Mouse (Mus musculus) myocyte (in vitro differentiated cells): Measurements from ENCODE around the gene Bnipl. TPM values are rescaled to one million over a fixed set of nuclear protein-coding genes. Genes with fewer than 3 reads are reported as not detected.

Source experiments
- H3K27me3 ChIP-seq: one replicate; pipeline ENCODE4 v1.6.1; 2011; ENCODE audit not compliant: control insufficient read depth, insufficient read depth, insufficient read length
- H3K36me3 ChIP-seq: one replicate; pipeline ENCODE4 v1.6.1; 2011; ENCODE audit not compliant: control insufficient read depth, insufficient read depth
- H3K4me2 ChIP-seq: one replicate; pipeline ENCODE4 v1.6.1; 2011; ENCODE audit warnings: low read depth, control low read depth
- H3K4me3 ChIP-seq: one replicate; pipeline ENCODE4 v1.5.1; 2011; ENCODE audit warnings: mild to moderate bottlenecking, control low read depth, moderate library complexity
- H3K79me2 ChIP-seq: one replicate; pipeline ENCODE4 v1.6.1; 2011; ENCODE audit not compliant: control insufficient read depth, insufficient read depth
- H3ac ChIP-seq: one replicate; pipeline ENCODE4 v1.6.1; 2011; ENCODE audit not compliant: control insufficient read depth, insufficient read length
- CEBPB ChIP-seq: IDR thresholded peaks from 2 replicates; pipeline ENCODE4 v1.6.1; 2011; ENCODE audit warnings: mild to moderate bottlenecking, moderate library complexity; ENCODE audit not compliant: poor library complexity, insufficient read depth, severe bottlenecking
- E2F4 ChIP-seq: IDR thresholded peaks from one replicate; pipeline ENCODE4 v1.6.1; 2011; ENCODE audit warnings: mild to moderate bottlenecking, control low read depth, moderate library complexity; ENCODE audit not compliant: insufficient read depth
- MAX ChIP-seq: IDR thresholded peaks from one replicate; pipeline ENCODE4 v1.6.1; 2011; ENCODE audit warnings: low read depth, mild to moderate bottlenecking, control low read depth
- MYOD1 ChIP-seq, 3 experiments: IDR thresholded peaks; one replicate each; pipeline ENCODE4 v1.6.1; 2011; ENCODE audit warnings: control low read depth in 2 of 3, low read depth in 2 of 3, mild to moderate bottlenecking in 2 of 3, moderate library complexity in 1 of 3; ENCODE audit not compliant: insufficient read length in 2 of 3, control insufficient read depth in 1 of 3
- MYOG ChIP-seq, 3 experiments: IDR thresholded peaks; one replicate each; pipeline ENCODE4 v1.6.1; 2011; ENCODE audit warnings: control low read depth in 2 of 3, low read depth in 2 of 3, mild to moderate bottlenecking in 2 of 3; ENCODE audit not compliant: insufficient read length in 2 of 3, control insufficient read depth in 1 of 3, insufficient read depth in 1 of 3
- POLR2A ChIP-seq: IDR thresholded peaks from one replicate; pipeline ENCODE4 v1.6.1; 2011; ENCODE audit warnings: low read depth, mild to moderate bottlenecking, control low read depth, moderate library complexity; ENCODE audit not compliant: insufficient read length
- POLR2AphosphoS2 ChIP-seq: IDR thresholded peaks from one replicate; pipeline ENCODE4 v1.6.1; 2011; ENCODE audit warnings: low read depth, control low read depth; ENCODE audit not compliant: insufficient read length
- REST ChIP-seq: IDR thresholded peaks from one replicate; pipeline ENCODE4 v1.6.1; 2011; ENCODE audit warnings: mild to moderate bottlenecking, control low read depth, moderate library complexity; ENCODE audit not compliant: insufficient read depth, insufficient read length
- SRF ChIP-seq: IDR thresholded peaks from one replicate; pipeline ENCODE4 v1.6.1; 2011; ENCODE audit warnings: low read depth; ENCODE audit not compliant: control insufficient read depth, insufficient read length
- TCF12 ChIP-seq: IDR thresholded peaks from one replicate; pipeline ENCODE4 v1.6.1; 2011; ENCODE audit warnings: mild to moderate bottlenecking, control low read depth; ENCODE audit not compliant: poor library complexity, insufficient read depth, severe bottlenecking
- TCF3 ChIP-seq: IDR thresholded peaks from one replicate; pipeline ENCODE4 v1.6.1; 2011; ENCODE audit warnings: low read depth, control low read depth; ENCODE audit not compliant: insufficient read length
- USF1 ChIP-seq: IDR thresholded peaks from one replicate; pipeline ENCODE4 v1.6.1; 2011; ENCODE audit warnings: low read depth, mild to moderate bottlenecking, control low read depth, moderate library complexity
- polyA plus RNA-seq: library from polyadenylated mRNA; unstranded; fragments of >200 nt; fragmentation: generic; extraction: Trizol; gene quantifications from one replicate; pipeline ENCODE4 v1.2.1, GENCODE M21; 2012; ENCODE audit warnings: missing spikeins

Bnipl gene
- polyA plus RNA-seq, 1 experiment, result 0.31 TPM

DNA sequence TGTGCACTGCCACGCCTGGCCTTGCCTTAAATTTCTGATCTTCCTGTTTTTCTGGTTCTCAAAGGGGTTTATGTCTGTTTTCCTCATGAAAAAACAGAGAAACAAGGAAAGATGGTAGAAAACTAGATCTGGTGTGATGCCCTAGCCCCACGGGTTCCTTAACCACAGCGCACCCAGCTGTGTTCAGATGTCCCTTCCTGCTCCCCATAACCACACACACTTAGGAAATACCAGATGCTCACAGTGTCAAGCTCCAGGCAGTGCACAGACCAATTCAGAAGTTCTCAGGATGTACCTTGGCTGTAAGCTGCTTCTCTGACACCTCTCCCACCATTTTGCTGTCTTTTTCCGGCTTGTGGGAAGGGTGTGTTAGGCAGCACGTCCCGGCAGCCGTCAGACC is 43.3 kb upstream of the Bnipl start:
- peaks cover 11% of the 10 kb centered on the region for H3K36me3 ChIP-seq
- H3K27me3 ChIP-seq, result no peaks in the 10 kb centered on the region
- H3K79me2 ChIP-seq, result no peaks in the 10 kb centered on the region
- no peak for TF ChIP-seq CEBPB
- TF ChIP-seq MYOG (IDR thresholded peaks at IDR 0.05; ENCODE audit: control insufficient read depth in 1 of 3, insufficient read depth in 1 of 3, insufficient read length in 2 of 3, low read depth in 2 of 3), result no peak
- TF ChIP-seq TCF12, result no peak
- no peak overlapping the region for H3K4me2 ChIP-seq
- H3K4me3 ChIP-seq, result no peak overlapping the region
- no peak overlapping the region for H3ac ChIP-seq

DNA sequence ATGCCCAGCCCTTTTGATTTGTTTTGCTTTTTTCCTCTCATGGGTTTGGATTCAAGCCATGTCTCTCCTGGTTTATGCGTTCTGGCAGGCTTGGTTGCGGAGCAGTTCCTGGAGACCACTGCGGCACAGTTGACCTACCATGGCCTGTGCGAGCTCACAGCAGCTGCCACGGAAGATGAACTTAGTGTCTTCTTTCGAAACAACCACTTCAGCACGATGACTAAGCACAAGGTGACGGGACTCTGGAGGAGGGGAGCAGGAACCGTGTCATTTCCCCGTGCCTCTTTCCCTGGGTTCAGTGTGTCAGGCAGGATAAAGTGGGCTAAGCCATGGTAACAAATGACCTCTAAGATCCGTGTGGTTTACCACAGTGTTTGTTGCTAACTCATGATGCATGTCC is 42.5 kb upstream of the Bnipl start:
- H3K4me3 ChIP-seq, result no peak overlapping the region
- peaks cover 11% of the 10 kb centered on the region for H3K36me3 ChIP-seq
- no peaks in the 10 kb centered on the region for H3K27me3 ChIP-seq
- H3ac ChIP-seq, result no peak overlapping the region
- no peaks in the 10 kb centered on the region for H3K79me2 ChIP-seq
- TF ChIP-seq TCF3 (peak; percentile 42), MYOG (IDR thresholded peaks at IDR 0.05; ENCODE audit: control insufficient read depth in 1 of 3, insufficient read depth in 1 of 3, insufficient read length in 2 of 3, low read depth in 2 of 3) (peak; percentile 73 to 92 (median 76)), E2F4 (no peak), TCF12 (no peak), CEBPB (peak; percentile 62; the same call in 1 of the 2 replicates), MAX (no peak), REST (no peak), POLR2AphosphoS2 (no peak), POLR2A (no peak), MYOD1 (IDR thresholded peaks at IDR 0.05; ENCODE audit: control insufficient read depth in 1 of 3, insufficient read length in 2 of 3, low read depth in 2 of 3) (peak; percentile 59 to 95 (median 85)), USF1 (no peak), SRF (no peak)
- peak overlapping the region; percentile 49 for H3K4me2 ChIP-seq

DNA sequence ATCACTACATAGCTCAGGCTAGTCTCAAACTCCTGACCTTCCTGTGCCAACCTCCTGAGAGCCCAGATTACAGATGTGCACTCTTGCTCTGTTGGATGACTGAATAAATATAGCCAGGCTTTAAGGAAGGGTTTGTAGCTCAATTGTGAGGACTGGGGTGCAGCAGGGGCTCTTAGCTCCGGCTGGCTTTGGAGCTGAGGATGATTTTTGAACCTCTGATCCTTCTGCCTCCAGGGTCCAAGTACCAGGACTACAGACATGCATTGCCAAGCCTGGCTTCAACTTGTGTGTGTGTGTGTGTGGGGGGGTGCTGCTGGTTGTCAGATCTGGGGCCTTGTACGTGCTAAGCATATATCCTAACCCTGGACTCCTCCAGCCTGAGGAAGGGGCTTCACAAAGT is 41.9 kb upstream of the Bnipl start:
- Histone ChIP-seq H3ac (no peak overlapping the region), H3K79me2 (no peaks in the 10 kb centered on the region), H3K27me3 (no peaks in the 10 kb centered on the region), H3K36me3 (peaks cover 11% of the 10 kb centered on the region), H3K4me2 (peak overlapping the region; percentile 49), H3K4me3 (no peak overlapping the region)
- no peak for TF ChIP-seq POLR2A
- TF ChIP-seq MAX, result no peak
- no peak for TF ChIP-seq TCF12
- TF ChIP-seq USF1, result no peak
- no peak for TF ChIP-seq TCF3
- no peak for TF ChIP-seq CEBPB
- TF ChIP-seq SRF, result no peak
- no peak for TF ChIP-seq REST
- TF ChIP-seq E2F4, result no peak
- TF ChIP-seq MYOD1 (IDR thresholded peaks at IDR 0.05; ENCODE audit: control insufficient read depth in 1 of 3, insufficient read length in 2 of 3, low read depth in 2 of 3), result no peak
- TF ChIP-seq POLR2AphosphoS2, result no peak
- no peak for TF ChIP-seq MYOG (IDR thresholded peaks at IDR 0.05; ENCODE audit: control insufficient read depth in 1 of 3, insufficient read depth in 1 of 3, insufficient read length in 2 of 3, low read depth in 2 of 3)

DNA sequence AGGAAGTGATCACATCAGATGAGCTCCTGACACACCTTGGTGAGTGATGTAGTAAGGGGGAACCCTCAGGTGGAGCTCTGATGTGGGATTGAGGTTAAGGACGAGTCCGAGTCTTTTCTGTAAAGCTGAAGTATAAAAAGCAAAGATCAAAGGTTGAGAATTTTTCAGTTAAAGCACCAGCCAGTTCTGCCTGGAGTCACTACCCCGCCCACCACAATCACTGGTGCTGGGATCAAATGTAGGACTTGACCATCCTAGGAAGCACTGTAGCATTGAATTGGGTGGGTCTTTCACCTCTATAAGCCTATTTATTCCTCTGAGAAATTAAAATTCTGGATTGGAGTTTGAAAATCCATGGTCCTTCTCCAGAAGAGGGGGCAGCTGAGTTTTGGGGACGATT is 40.0 kb upstream of the Bnipl start:
- H3K27me3 ChIP-seq, result no peaks in the 10 kb centered on the region
- H3K79me2 ChIP-seq, result no peaks in the 10 kb centered on the region
- TF ChIP-seq POLR2AphosphoS2 (no peak), USF1 (no peak), MYOD1 (IDR thresholded peaks at IDR 0.05; ENCODE audit: control insufficient read depth in 1 of 3, insufficient read length in 2 of 3, low read depth in 2 of 3) (no peak), POLR2A (no peak), REST (no peak), TCF3 (no peak), MYOG (IDR thresholded peaks at IDR 0.05; ENCODE audit: control insufficient read depth in 1 of 3, insufficient read depth in 1 of 3, insufficient read length in 2 of 3, low read depth in 2 of 3) (no peak), MAX (no peak), CEBPB (no peak), SRF (no peak), E2F4 (no peak), TCF12 (no peak)
- H3K36me3 ChIP-seq, result peaks cover 8% of the 10 kb centered on the region
- H3K4me2 ChIP-seq, result no peak overlapping the region
- H3ac ChIP-seq, result no peak overlapping the region
- H3K4me3 ChIP-seq, result no peak overlapping the region

DNA sequence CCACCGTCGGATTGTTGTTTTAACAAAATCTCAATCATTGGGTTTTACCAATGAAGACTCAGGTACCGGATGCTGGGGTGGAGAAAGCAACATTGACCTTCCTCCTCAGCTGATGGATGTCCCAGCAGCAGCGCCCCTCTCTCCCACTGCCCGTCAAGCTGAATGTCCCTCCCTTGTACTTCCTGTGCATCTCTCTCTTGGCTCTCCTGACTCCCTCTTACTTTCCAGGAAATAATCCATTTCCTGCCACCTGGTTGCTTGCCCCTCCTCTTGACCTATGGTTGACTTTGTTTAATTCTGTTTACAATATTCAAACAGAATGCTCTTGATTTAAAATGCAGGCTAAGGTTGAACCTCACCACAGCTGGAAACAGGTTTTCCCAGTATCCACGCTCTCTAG is 39.2 kb upstream of the Bnipl start:
- Histone ChIP-seq H3K79me2 (no peaks in the 10 kb centered on the region), H3ac (no peak overlapping the region), H3K27me3 (no peaks in the 10 kb centered on the region), H3K4me3 (no peak overlapping the region), H3K36me3 (peaks cover 6% of the 10 kb centered on the region), H3K4me2 (no peak overlapping the region)
- TF ChIP-seq USF1, result no peak
- TF ChIP-seq SRF, result no peak
- TF ChIP-seq TCF12, result no peak
- no peak for TF ChIP-seq REST
- TF ChIP-seq CEBPB, result no peak
- no peak for TF ChIP-seq MYOG (IDR thresholded peaks at IDR 0.05; ENCODE audit: control insufficient read depth in 1 of 3, insufficient read depth in 1 of 3, insufficient read length in 2 of 3, low read depth in 2 of 3)
- no peak for TF ChIP-seq MAX
- TF ChIP-seq POLR2A, result no peak
- no peak for TF ChIP-seq MYOD1 (IDR thresholded peaks at IDR 0.05; ENCODE audit: control insufficient read depth in 1 of 3, insufficient read length in 2 of 3, low read depth in 2 of 3)
- TF ChIP-seq E2F4, result no peak
- no peak for TF ChIP-seq TCF3
- no peak for TF ChIP-seq POLR2AphosphoS2
